Mouse (Mus musculus): Measurements from ENCODE around the gene Cers2. TPM values are rescaled to one million over a fixed set of nuclear protein-coding genes. Genes with fewer than 3 reads are reported as not detected.

Gene Cers2
- polyA plus RNA-seq, 1 experiment from 2014 or later = 366 TPM

GRCm38 (mm10) chr3:95296103-95296469 is 18.5 kb upstream of the Cers2 start:
- ATAC-seq = no peak
- no peak for DNase-seq (ENCODE audit: low read depth, low spot score)
- ChIA-PET CTCF (interaction anchor here (1.4 to 3.8 kb wide), 4 partner anchors 11 to 66 kb away, joined by 3 to 20 read pairs (median 6); partner anchors contain the start of gene Anxa9), POLR2A (interaction anchor here (1.2 to 2.0 kb wide), 2 partner anchors 14 to 19 kb away, joined by 3 to 8 read pairs; partner anchors contain the start of genes Cers2 and Prune1)
- TF ChIP-seq CTCF (IDR thresholded peaks at IDR 0.05) = no peak
- in situ Hi-C loops (cut with MboI; ENCODE audit: low pct_unique_long_range_greater_than_20kb) = no loop called here
- H3K27me3 ChIP-seq = no peaks in the 10 kb centered on the region

GRCm38 (mm10) chr3:95298018-95298417 is 16.6 kb upstream of the Cers2 start:
- ChIA-PET POLR2A (interaction anchor here (2.0 kb wide), 1 partner anchor 16 kb away, joined by 8 read pairs; the partner anchor contains the start of gene Prune1), CTCF (interaction anchor here (0.7 to 1.2 kb wide), 3 partner anchors 13 to 23 kb away, joined by 3 to 4 read pairs (median 3); no protein-coding TSS in a partner anchor)
- ATAC-seq = no peak
- H3K27me3 ChIP-seq = no peaks in the 10 kb centered on the region
- TF ChIP-seq CTCF (IDR thresholded peaks at IDR 0.05) = no peak
- DNase-seq (ENCODE audit: low read depth, low spot score) = no peak
- in situ Hi-C loops (cut with MboI; ENCODE audit: low pct_unique_long_range_greater_than_20kb) = no loop called here

GRCm38 (mm10) chr3:95301204-95301796 is 13.3 kb upstream of the Cers2 start:
- in situ Hi-C loops (cut with MboI; ENCODE audit: low pct_unique_long_range_greater_than_20kb) = loop anchor here (5.0 kb wide), 1 partner anchor 91 kb away; no protein-coding TSS in a partner anchor
- no peak for TF ChIP-seq CTCF (IDR thresholded peaks at IDR 0.05)
- no peaks in the 10 kb centered on the region for H3K27me3 ChIP-seq
- ATAC-seq (no peak), DNase-seq (ENCODE audit: low read depth, low spot score) (no peak)
- ChIA-PET POLR2A (interaction anchor here (0.6 to 0.7 kb wide), 3 partner anchors 8 to 164 kb away, joined by 3 read pairs; no protein-coding TSS in a partner anchor), CTCF (interaction anchor here (1.5 kb wide), 1 partner anchor 85 kb away, joined by 4 read pairs; no protein-coding TSS in a partner anchor)

GRCm38 (mm10) chr3:95306244-95306643 is 8.3 kb upstream of the Cers2 start:
- H3K27me3 ChIP-seq = no peaks in the 10 kb centered on the region
- CTCF ChIA-PET = interaction anchor here (1.5 kb wide), 1 partner anchor 10 kb away, joined by 5 read pairs; no protein-coding TSS in a partner anchor
- no peak for TF ChIP-seq CTCF (IDR thresholded peaks at IDR 0.05)
- in situ Hi-C loops (cut with MboI; ENCODE audit: low pct_unique_long_range_greater_than_20kb) = no loop called here
- POLR2A ChIA-PET = interaction anchor here (1.1 to 1.4 kb wide), 2 partner anchors 12 to 24 kb away, joined by 3 to 8 read pairs; partner anchors contain the start of gene Prune1
- DNase-seq (ENCODE audit: low read depth, low spot score) (no peak), ATAC-seq (no peak)

GRCm38 (mm10) chr3:95307100-95307499 is 7.5 kb upstream of the Cers2 start, which contains the start of gene Anxa9:
Anxa9 (minus strand) TSS chr3:95307176.
- DNase-seq (ENCODE audit: low read depth, low spot score) (no peak), ATAC-seq (no peak)
- POLR2A ChIA-PET = interaction anchor here (0.7 to 1.4 kb wide), 2 partner anchors 13 to 193 kb away, joined by 4 to 8 read pairs; no protein-coding TSS in a partner anchor
- CTCF ChIA-PET = interaction anchor here (1.2 to 1.5 kb wide), 2 partner anchors 10 to 21 kb away, joined by 3 to 5 read pairs; no protein-coding TSS in a partner anchor
- H3K27me3 ChIP-seq = no peaks in the 10 kb centered on the region
- TF ChIP-seq CTCF (IDR thresholded peaks at IDR 0.05) = no peak
- in situ Hi-C loops (cut with MboI; ENCODE audit: low pct_unique_long_range_greater_than_20kb) = no loop called here

GRCm38 (mm10) chr3:95310496-95310895 is 4.1 kb upstream of the Cers2 start:
- ChIA-PET POLR2A (interaction anchor here (1.1 kb wide), 1 partner anchor 15 kb away, joined by 3 read pairs; no protein-coding TSS in a partner anchor), CTCF (interaction anchor here (0.6 to 2.7 kb wide), 27 partner anchors 8 to 167 kb away, joined by 3 to 12 read pairs (median 4); partner anchors contain the start of genes 4930558C23Rik, Arnt and Mllt11)
- DNase-seq (ENCODE audit: low read depth, low spot score) (no peak), ATAC-seq (no peak)
- no peaks in the 10 kb centered on the region for H3K27me3 ChIP-seq
- no peak for TF ChIP-seq CTCF (IDR thresholded peaks at IDR 0.05)
- in situ Hi-C loops (cut with MboI; ENCODE audit: low pct_unique_long_range_greater_than_20kb) = no loop called here

- ATAC-seq (no peak), DNase-seq (ENCODE audit: low read depth, low spot score) (peak; percentile 71)
- CTCF ChIA-PET = interaction anchor here (0.6 to 2.7 kb wide), 31 partner anchors 9 to 168 kb away, joined by 3 to 12 read pairs (median 4); partner anchors contain the start of genes 4930558C23Rik, Arnt and Mllt11
- POLR2A ChIA-PET = interaction anchor here (1.1 kb wide), 1 partner anchor 16 kb away, joined by 3 read pairs; no protein-coding TSS in a partner anchor
- in situ Hi-C loops (cut with MboI; ENCODE audit: low pct_unique_long_range_greater_than_20kb) = no loop called here
- no peaks in the 10 kb centered on the region for H3K27me3 ChIP-seq
- no peak for TF ChIP-seq CTCF (IDR thresholded peaks at IDR 0.05)
These were observed 3.4 kb upstream of the Cers2 start for GRCm38 (mm10) chr3:95310968-95311882.

GRCm38 (mm10) chr3:95312623-95313022 is 2.0 kb upstream of the Cers2 start:
- in situ Hi-C loops (cut with MboI; ENCODE audit: low pct_unique_long_range_greater_than_20kb) = no loop called here
- ATAC-seq = peak; percentile 42
- H3K27me3 ChIP-seq = no peaks in the 10 kb centered on the region
- CTCF ChIA-PET = interaction anchor here (1.2 to 2.7 kb wide), 5 partner anchors 10 to 82 kb away, joined by 3 to 12 read pairs (median 3); no protein-coding TSS in a partner anchor
- DNase-seq (ENCODE audit: low read depth, low spot score) = peak; percentile 88
- no peak for TF ChIP-seq CTCF (IDR thresholded peaks at IDR 0.05)
- POLR2A ChIA-PET = interaction anchor here (0.6 kb wide), 2 partner anchors 30 to 97 kb away, joined by 3 read pairs; no protein-coding TSS in a partner anchor

- no peak for ATAC-seq
- in situ Hi-C loops (cut with MboI; ENCODE audit: low pct_unique_long_range_greater_than_20kb) = no loop called here
- ChIA-PET POLR2A (interaction anchor here (1.4 kb wide), 1 partner anchor 20 kb away, joined by 5 read pairs; no protein-coding TSS in a partner anchor), CTCF (interaction anchor here (1.6 to 2.5 kb wide), 2 partner anchors 10 to 12 kb away, joined by 3 to 7 read pairs; no protein-coding TSS in a partner anchor)
- no peak for TF ChIP-seq CTCF (IDR thresholded peaks at IDR 0.05)
- no peaks in the 10 kb centered on the region for H3K27me3 ChIP-seq
- DNase-seq (ENCODE audit: low read depth, low spot score) = no peak
These were observed 1.1 kb upstream of the Cers2 start for GRCm38 (mm10) chr3:95313476-95313875.

Data from Patski (cell line).